Mouse (Mus musculus) small intestine, adult 2 months (tissue): Measurements from ENCODE around the gene Ccsap.

Source experiments
- CTCF ChIP-seq: fragments of 200-500 bp; IDR thresholded peaks from 2 replicates; pipeline ENCODE4 v1.5.1; 2012; ENCODE audit warnings: low read depth, mild to moderate bottlenecking, control low read depth, inconsistent platforms, low read length, moderate library complexity, mixed read lengths; ENCODE audit not compliant: insufficient replicate concordance, insufficient read length; ENCODE audit errors: extremely low read depth
- POLR2A ChIP-seq: fragments of 200-500 bp; IDR thresholded peaks from 2 replicates; pipeline ENCODE4 v1.6.1; 2012; ENCODE audit warnings: low read depth, mild to moderate bottlenecking, control low read depth, inconsistent platforms, low read length, moderate library complexity

DNA sequence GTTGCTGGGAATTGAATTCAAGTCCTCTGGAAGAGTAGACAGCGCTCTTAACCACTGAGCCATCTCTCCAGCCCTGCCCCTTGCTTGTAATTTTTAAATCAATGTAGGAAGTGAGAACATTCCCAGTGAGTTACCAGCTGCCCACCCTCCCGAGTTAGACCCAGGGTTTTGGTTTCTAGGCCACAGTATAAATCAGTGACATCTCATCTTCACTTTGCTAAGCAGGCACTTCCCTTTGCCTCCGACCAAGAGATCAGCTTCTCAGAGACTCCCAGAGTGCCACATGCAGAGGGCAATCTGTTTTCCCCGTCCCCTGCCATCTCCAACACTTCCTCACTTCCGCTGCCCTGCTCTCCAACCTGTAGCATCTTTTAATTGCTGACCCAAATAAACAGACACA lies 38.6 kb upstream of the Ccsap start:
- TF ChIP-seq CTCF (no peak), POLR2A (no peak)
